ENCODE assay signal across 16 mouse cellular contexts in the genomic region with DNA sequence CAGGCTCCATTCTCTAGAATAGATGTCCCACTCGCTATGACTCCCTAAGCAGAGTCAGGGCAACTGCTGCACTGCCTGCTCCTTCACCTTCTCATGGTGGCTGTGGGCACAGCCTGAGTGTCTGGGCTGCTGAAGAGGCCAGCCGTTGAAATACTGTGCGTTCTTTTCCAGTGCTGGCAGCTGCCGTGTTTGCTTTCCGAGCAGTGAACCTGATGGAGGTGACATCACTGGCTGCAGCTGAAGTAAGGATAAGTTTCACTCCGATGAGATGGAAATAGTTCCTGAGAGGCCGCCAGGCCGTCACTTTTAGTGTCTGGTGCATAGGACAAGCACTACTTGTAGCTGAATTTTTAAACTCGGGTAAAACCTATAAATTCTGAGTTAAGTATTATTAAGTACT.
DNase-seq lines count a peak whose midpoint lies in the region; ATAC-seq lines count a peak whose summit lies in the region.
"Had no signal": no experiment of that assay in that cellular context is flagged by ENCODE, and none has a peak within 500 bp of the region (broad histone marks: within the 10 kb centered on the region; RNA-seq: fewer than 3 reads in every experiment).

No protein-coding gene starts in this region.

- intact Hi-C loops in heart, postnatal 10 days (cut with DNase I), result no loop called here
- intact Hi-C loops in heart, postnatal 14 days (cut with DNase I), result no loop called here

- no peak overlapping the region for H3K27ac ChIP-seq in embryonic facial prominence, embryonic 10.5 days (replicated peaks)
- no peak overlapping the region for H3K27ac ChIP-seq in embryonic facial prominence, embryonic 14.5 days (replicated peaks; ENCODE audit: low read depth, low read length)
- H3K27ac ChIP-seq in limb, embryonic 13.5 days, result no peak overlapping the region
- H3K27ac ChIP-seq: forebrain, embryonic 13.5 days; hindbrain, embryonic 12.5 days; liver, embryonic 15.5 days; neural tube, embryonic 12.5 days had no signal

- H3K9me3 ChIP-seq in embryonic facial prominence, embryonic 10.5 days, result no peaks in the 10 kb centered on the region
- H3K9me3 ChIP-seq in embryonic facial prominence, embryonic 14.5 days (ENCODE audit: control insufficient read depth, low read length), result no peaks in the 10 kb centered on the region
- no peaks in the 10 kb centered on the region for H3K9me3 ChIP-seq in limb, embryonic 13.5 days
- H3K9me3 ChIP-seq: forebrain, embryonic 13.5 days; G1E; hindbrain, embryonic 12.5 days; liver, embryonic 15.5 days; neural tube, embryonic 12.5 days had no signal

- H3K4me2 ChIP-seq in embryonic facial prominence, embryonic 14.5 days (ENCODE audit: low read depth, low read length), result no peak overlapping the region
- no peak overlapping the region for H3K4me2 ChIP-seq in limb, embryonic 13.5 days (replicated peaks)
- H3K4me2 ChIP-seq: forebrain, embryonic 13.5 days; hindbrain, embryonic 12.5 days; liver, embryonic 15.5 days; neural tube, embryonic 12.5 days had no signal

- peaks cover 31% of the 10 kb centered on the region for H3K36me3 ChIP-seq in embryonic facial prominence, embryonic 10.5 days (replicated peaks)
- H3K36me3 ChIP-seq in embryonic facial prominence, embryonic 14.5 days (ENCODE audit: control insufficient read depth, insufficient read depth, low read length), result peaks cover 31% of the 10 kb centered on the region; the same call in 1 of the 2 replicates
- peaks cover 21% of the 10 kb centered on the region for H3K36me3 ChIP-seq in limb, embryonic 13.5 days
- H3K36me3 ChIP-seq: G1E; liver, embryonic 15.5 days had no signal

- H3K4me1 ChIP-seq in embryonic facial prominence, embryonic 10.5 days, result no peaks in the 10 kb centered on the region
- no peaks in the 10 kb centered on the region for H3K4me1 ChIP-seq in embryonic facial prominence, embryonic 14.5 days (ENCODE audit: control insufficient read depth, insufficient read depth, low read length)
- H3K4me1 ChIP-seq in limb, embryonic 13.5 days, result peaks cover 4% of the 10 kb centered on the region
- H3K4me1 ChIP-seq: forebrain, embryonic 13.5 days; hindbrain, embryonic 12.5 days; liver, embryonic 15.5 days; neural tube, embryonic 12.5 days had no signal

- H3K27me3 ChIP-seq in embryonic facial prominence, embryonic 10.5 days (replicated peaks; ENCODE audit: low read depth, poor library complexity, severe bottlenecking), result no peaks in the 10 kb centered on the region
- H3K27me3 ChIP-seq in embryonic facial prominence, embryonic 14.5 days (replicated peaks; ENCODE audit: control insufficient read depth, insufficient read depth, low read length), result no peaks in the 10 kb centered on the region
- H3K27me3 ChIP-seq in limb, embryonic 13.5 days, result peaks cover 9% of the 10 kb centered on the region; the same call in 1 of the 2 replicates
- H3K27me3 ChIP-seq: forebrain, embryonic 13.5 days; hindbrain, embryonic 12.5 days; liver, embryonic 15.5 days; neural tube, embryonic 12.5 days had no signal

- DNase-seq in heart, postnatal 10 days, result peak; percentile 18 to 34
- DNase-seq in heart, postnatal 14 days, result no peak
- DNase-seq in embryonic facial prominence, embryonic 10.5 days (ENCODE audit: low spot score), result peak; percentile 25
- peak; percentile 39 for DNase-seq in embryonic facial prominence, embryonic 14.5 days (ENCODE audit: low spot score)
- DNase-seq in left cerebral cortex, adult 18-20 months (ENCODE audit: low spot score in 2 of 2), result no peak
- DNase-seq in layer of hippocampus, postnatal 14 days (ENCODE audit: low spot score in 2 of 2), result no peak
- DNase-seq: cerebellum, adult 11-12 months; kidney, postnatal 25 days; layer of hippocampus, adult 9-11 months had no signal

- no peak overlapping the region for H3K4me3 ChIP-seq in embryonic facial prominence, embryonic 10.5 days
- H3K4me3 ChIP-seq in embryonic facial prominence, embryonic 14.5 days (ENCODE audit: low read depth, low read length), result no peak overlapping the region
- H3K4me3 ChIP-seq in limb, embryonic 13.5 days, result no peak overlapping the region
- H3K4me3 ChIP-seq: forebrain, embryonic 13.5 days; hindbrain, embryonic 12.5 days; liver, embryonic 15.5 days; neural tube, embryonic 12.5 days had no signal

- no peak overlapping the region for H3K9ac ChIP-seq in embryonic facial prominence, embryonic 14.5 days (ENCODE audit: low read depth, low read length)
- H3K9ac ChIP-seq in limb, embryonic 13.5 days, result no peak overlapping the region
- H3K9ac ChIP-seq: forebrain, embryonic 13.5 days; hindbrain, embryonic 12.5 days; liver, embryonic 15.5 days; neural tube, embryonic 12.5 days had no signal

- 70% methylated on average over 9 of the region's 9 CpGs for WGBS in embryonic facial prominence, embryonic 10.5 days
- WGBS in embryonic facial prominence, embryonic 14.5 days, result 48% methylated on average over 9 of the region's 9 CpGs
- WGBS in limb, embryonic 13.5 days, result 25% methylated on average over 9 of the region's 9 CpGs

- 0 out of 2 replicates have a peak, but pooled peaks have one; percentile 37 for ATAC-seq in embryonic facial prominence, embryonic 14.5 days (ENCODE audit: low read depth)
- peak; percentile 77 for ATAC-seq in limb, embryonic 13.5 days (ENCODE audit: low FRiP score, low read depth)
- ATAC-seq: forebrain, embryonic 13.5 days; intestine, embryonic 16.5 days had no signal

Comparison
In these comparisons a context has a peak if more than half of its experiments do, and no peak if none do; other contexts are left out.
1. DNase-seq: peak in heart, postnatal 10 days (2 of 2), embryonic facial prominence, embryonic 10.5 days (single experiment) and embryonic facial prominence, embryonic 14.5 days (single experiment); none in heart, postnatal 14 days (0 of 2), left cerebral cortex, adult 18-20 months (0 of 2) and layer of hippocampus, postnatal 14 days (0 of 2).